Mouse (Mus musculus) layer of hippocampus, postnatal 36 days (tissue): Measurements from ENCODE around the gene Gmppa. TPM values are rescaled to one million over a fixed set of nuclear protein-coding genes. Genes with fewer than 3 reads are reported as not detected.

Experiments used
- DNase-seq, 2 experiments: peaks; one replicate each; pipeline ENCODE4 v3.0.0; 2022
- total RNA-seq, 2 experiments: library from RNA; stranded (reverse); gene quantifications; 2 replicates each; pipeline ENCODE4 v1.2.3; 2021

Gmppa gene
- total RNA-seq, 2 experiments from 2014 or later: 63.6 to 73.5 TPM

- no peak for DNase-seq
Measured at GRCm38 (mm10) chr1:75456746-75457564, 21.2 kb downstream of the Gmppa start.

DNA sequence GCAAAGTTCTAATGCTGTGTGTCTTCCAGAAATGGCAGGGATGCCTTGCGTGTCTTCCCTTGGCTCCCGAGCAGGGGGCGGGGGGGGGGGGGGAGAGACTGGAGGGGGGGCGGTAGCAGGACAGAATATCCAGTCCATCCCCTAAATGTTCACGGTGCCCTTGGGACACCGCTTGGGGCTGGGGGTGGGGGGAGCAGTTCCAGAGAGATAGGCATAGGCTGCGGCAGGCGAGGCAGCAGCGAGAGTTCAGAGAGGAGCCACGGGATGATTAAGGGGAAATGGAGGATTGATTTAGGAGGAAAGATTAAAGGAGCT is 21.9 kb downstream of the Gmppa start:
- DNase-seq: no peak

GRCm38 (mm10) chr1:75458025-75458788 is 22.5 kb downstream of the Gmppa start:
- peak in 1 of 2 experiments; percentile 59 for DNase-seq

DNA sequence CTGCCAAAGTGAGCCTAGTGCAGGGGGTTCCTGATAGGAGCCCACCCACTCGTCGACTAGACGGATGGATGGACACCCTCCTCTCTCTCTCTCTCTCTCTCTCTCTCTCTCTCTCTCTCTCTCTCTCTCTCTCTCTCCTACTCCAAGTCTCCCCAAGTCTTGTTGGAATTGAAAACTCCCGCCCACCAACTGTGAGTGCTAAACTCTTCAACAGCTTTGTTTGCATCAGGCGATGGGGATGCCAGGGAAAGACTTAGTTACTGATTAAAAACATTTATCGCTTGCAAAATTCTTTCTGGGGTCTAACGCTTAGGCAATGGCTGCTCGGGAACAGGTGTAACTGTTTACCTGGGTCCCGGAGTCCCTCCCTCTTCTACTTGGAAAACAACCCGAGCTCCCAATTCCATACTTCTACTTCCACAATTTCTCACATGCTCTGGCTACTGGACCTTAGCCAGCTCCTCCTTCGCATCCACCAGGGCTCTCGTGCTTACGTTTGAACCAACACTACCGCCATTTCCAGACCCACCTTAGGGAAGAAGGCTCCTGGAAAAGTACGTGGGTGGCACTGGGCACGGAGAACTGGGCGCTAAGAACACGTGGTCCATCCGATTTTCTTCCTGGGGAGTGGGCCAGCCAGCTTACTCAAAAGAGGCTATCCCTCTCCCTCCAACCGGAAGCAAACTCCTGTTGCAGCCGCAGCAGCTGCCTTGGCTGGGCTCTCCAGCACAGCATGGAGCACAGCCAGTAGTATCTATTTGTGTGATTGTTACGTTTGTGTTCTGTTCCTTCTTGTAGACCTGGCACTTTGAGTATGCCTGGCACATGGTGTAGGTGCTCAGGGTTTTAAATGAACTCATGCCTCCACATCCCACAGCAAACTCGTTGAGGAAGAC is 23.3 kb downstream of the Gmppa start:
- DNase-seq: peak in 1 of 2 experiments; percentile 46

DNA sequence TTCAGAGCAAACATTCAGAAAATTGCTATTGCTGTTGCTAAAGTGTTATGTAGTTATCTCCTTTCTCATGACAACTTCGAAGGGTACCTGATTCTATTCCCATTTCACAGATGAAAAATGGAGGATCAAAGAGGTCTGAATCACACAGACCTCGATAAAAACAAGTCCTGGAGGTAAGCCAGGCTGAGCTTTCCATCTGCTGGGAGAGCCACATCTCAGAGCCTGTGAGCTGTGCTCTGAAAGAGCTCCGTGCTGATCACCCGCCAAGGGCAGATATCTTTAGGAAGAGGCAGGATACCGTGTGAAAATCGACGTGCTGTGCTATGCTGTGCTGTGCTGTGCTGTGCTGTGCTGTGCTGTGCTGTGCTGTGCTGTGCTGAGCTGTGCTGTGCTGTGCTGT is 24.6 kb downstream of the Gmppa start:
- no peak for DNase-seq

GRCm38 (mm10) chr1:75462636-75463035 is 26.9 kb downstream of the Gmppa start:
- no peak for DNase-seq

DNA sequence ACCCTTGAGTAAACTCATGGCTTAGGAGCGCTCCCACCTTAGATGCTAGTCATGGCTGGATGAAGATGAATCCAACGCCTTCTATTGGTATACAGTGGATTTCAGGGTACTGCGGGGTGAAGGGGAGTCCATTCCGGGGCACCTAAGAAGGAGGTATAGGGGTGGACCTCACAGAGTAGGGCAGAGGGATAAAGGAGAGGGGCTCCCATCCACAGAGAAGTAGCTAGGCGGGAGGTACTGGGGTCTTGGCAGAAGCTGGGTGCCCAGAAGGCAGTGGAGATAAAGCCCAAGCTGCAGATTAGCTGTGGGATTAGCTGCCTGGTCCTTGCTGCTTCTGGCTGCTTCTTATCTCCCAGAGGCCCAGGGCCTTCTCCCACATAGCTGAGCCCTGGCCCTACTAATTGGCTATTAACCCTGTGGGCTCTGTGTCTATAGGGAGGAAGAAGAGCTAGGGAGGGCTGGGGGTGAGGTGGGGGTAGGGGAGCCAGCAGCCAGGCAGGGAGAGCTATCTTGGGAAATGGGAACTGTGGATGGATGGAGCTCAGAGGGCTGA is 28.0 kb downstream of the Gmppa start:
- no peak for DNase-seq

DNA sequence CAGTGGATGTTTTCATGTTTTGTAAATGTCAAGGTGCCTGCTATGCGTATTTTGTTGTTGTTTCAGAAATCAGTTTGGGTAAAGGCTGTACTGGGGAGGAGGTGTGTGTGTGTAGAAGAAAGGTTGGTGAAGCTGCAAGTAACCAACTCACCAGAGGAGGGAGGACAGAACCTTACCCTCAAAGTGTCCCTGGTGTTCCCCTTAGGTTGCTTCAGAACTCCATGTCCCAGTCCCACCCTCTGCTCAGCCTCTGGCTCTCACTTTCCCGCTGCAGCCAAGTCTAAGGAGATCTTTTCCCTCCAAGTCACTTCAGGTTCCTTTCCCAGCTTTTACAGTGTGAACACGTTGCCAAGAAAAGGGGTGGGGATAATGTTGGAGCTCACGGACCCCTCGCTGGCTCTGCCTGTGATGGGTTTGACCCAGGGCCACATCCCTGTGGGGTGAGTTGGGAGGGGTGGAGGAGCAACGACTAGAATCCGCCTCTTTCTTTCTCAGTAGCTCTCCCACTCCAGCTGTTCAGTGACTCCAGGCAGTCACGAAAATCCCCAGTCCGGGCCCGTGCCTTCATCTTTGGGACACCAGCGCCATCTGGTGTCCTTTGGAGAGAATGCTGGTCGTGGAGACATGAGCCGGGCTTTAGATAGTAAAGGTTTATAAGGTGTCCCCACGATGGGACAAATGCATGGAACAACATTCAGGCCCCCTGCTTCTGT is 31.6 kb downstream of the Gmppa start:
- peak; percentile 81 to 84 for DNase-seq

DNA sequence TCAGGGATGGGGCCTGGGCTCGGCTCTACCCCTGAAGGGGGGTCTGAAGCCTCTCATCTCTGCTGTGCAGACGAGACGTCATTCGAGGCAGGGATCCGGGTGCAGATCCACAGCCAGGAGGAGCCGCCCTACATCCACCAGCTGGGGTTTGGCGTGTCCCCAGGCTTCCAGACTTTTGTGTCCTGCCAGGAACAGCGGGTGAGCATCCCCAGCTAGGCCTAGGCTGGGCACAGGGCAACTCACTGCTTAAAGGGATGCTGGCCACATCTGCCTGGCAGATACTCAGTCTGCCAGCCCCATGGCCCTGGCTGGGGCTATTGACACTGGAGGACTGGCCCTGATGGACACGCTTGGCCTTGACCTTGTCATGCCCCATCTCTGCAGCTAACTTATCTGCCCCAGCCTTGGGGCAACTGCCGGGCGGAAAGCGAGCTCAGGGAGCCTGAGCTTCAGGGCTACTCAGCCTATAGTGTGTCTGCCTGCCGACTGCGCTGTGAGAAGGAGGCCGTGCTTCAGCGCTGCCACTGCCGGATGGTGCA is 33.6 kb downstream of the Gmppa start:
- no peak for DNase-seq

DNA sequence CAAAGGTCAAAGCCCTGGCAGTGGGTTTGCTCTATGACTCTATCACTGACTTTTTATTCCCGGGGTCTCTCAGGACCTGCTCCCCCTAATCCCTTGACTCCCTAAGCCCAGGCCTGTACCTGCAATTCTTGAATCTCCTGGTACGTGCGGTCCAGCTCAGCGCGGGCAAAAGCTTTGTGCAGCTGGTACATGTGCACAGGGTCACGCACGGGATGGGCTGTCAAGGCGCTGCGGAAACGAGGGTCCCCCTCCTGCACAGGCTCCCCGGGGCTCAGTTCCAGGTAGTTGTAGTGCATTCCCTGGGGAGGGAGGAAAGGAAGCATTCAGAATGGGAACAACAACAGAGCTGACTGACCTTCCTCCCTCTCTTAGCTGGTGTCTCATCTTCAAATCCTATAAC is 40.7 kb downstream of the Gmppa start:
- no peak for DNase-seq

GRCm38 (mm10) chr1:75477264-75477965 is 41.7 kb downstream of the Gmppa start:
- peak; percentile 79 to 86 for DNase-seq

- peak in 1 of 2 experiments; percentile 29 for DNase-seq
Measured at GRCm38 (mm10) chr1:75477966-75478290, 42.2 kb downstream of the Gmppa start.

GRCm38 (mm10) chr1:75478497-75478896 is 42.8 kb downstream of the Gmppa start:
- no peak for DNase-seq

DNA sequence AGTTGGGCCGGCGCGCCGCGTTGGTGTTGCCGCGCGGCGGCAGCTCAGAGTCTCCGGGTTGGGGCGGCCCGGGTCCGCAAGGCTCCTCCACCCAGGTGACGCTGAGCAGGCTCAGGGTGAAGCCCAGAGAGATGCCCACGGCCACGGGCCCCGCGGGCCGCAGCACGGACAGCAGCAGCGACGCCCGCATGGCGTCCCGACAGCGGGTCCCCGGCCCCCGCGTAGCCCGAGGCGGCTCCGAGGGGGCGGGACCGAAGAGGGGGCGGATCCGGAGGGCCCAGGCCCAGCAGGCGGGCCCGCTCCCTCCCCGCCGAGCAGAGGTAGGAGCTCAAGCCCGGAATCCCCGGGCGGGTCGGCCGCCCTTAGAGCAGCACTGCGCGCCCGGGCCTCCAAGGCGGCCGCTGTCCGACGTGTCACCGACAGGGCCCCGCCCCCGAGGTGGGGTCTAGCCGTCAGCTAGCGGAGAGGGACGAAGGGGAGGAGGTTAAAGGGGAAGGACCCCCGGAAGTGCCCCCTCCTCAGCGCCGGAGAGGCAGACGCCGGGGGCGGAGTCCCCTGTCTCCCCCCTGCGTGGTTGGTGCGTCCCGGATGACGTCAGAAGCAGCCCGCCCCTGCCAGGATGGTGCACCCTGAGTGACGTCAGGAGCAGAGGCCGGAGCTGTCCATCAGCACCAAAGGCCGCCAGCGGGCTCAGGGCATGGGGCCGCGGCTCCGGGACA is 43.3 kb downstream of the Gmppa start, which contains the start of the genes Chpf and Tmem198:
Chpf (minus strand) TSS at position 392 of the 719 bp plus-strand sequence.
Tmem198 (plus strand) TSS at position 617 of the 719 bp plus-strand sequence.
- DNase-seq: peak; percentile 98 to 99

GRCm38 (mm10) chr1:75479635-75479989 is 43.9 kb downstream of the Gmppa start:
- DNase-seq: peak in 1 of 2 experiments; percentile 35

GRCm38 (mm10) chr1:75480036-75480435 is 44.3 kb downstream of the Gmppa start:
- DNase-seq: no peak

DNA sequence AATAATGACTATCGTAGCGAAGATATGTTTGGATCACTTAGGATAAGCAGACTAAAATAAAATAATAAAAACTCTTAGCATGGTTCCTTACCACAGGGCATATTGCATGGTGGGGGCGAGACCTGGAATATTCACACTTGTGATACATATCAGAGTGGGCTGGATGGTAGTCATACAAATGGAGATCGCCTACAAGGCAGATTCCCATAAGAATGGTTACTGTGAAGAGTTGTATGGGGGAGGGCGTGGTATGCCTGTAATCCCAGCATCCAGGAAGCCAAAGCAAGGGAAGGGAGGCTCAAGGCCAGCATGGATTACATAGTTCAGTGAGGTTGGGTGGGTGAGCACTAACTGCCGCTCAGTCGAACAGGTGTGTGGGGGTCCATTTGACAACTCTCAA is 45.0 kb downstream of the Gmppa start:
- DNase-seq: peak in 1 of 2 experiments; percentile 23

- no peak for DNase-seq
Measured at GRCm38 (mm10) chr1:75486561-75486960, 50.8 kb downstream of the Gmppa start.

DNA sequence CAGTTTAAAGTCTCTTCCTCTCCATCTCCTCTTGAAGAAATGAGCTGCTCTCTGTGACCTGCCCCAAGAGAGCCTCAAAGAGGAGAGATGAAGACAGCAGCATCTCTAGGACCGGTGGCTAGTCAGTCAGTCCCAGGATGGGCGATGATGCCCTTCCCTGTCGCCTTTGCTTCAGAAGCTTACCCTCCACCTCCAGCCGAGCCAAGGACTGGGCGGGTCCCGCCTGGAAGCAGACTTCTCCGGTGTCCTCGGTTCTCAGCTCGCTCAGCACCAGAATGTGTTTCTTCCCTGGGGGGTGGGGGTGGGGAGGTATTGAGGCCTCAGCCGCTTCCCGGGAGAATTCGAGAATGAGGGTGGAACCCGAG is 51.3 kb downstream of the Gmppa start:
- no peak for DNase-seq
